Comparison of ENCODE assay signal across 22 mouse cellular contexts in the genomic region with DNA sequence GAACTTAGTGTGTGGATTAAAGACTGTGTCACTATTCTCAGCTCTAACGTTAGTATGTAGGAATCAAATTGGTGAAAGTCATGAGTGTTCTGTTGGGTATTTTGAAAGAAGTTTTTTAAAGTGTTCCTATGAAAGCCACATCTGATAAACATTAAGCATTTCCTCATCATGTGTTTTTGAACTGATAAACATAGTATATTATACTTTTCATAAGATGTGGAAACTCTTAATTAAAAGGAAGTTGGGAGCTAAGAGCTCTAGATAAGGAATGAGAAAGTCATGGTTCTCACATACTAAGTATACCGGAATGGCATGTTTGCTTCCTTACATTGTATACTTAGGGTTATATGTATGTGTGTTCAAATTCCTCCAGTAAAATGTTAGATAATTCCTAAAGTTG. TPM values are rescaled to one million over a fixed set of nuclear protein-coding genes. Genes with fewer than 3 reads are reported as not detected.
"Had no signal": no experiment of that assay in that cellular context is flagged by ENCODE, and none has a peak within 500 bp of the region (broad histone marks: within the 10 kb centered on the region; RNA-seq: fewer than 3 reads in every experiment).

No protein-coding gene starts in this region.

- DNase-seq: liver, postnatal 0 days; lung, adult 2 months; lung, postnatal 14 days; lung, postnatal 36 days; midbrain, embryonic 14.5 days; right cerebral cortex, adult 18-20 months; right cerebral cortex, postnatal 25 days; right cerebral cortex, postnatal 4 days; spleen, adult 18-20 months; thymus, adult 18-20 months; thymus, postnatal 14 days; thymus, postnatal 36 days had no signal

- H3K27ac ChIP-seq: liver, embryonic 15.5 days; lung, embryonic 15.5 days; macrophage; midbrain, embryonic 10.5 days; midbrain, embryonic 12.5 days; neural tube, embryonic 13.5 days had no signal

- H3K9ac ChIP-seq: liver, embryonic 15.5 days; liver, postnatal 0 days; lung, embryonic 15.5 days; midbrain, embryonic 12.5 days; neural tube, embryonic 13.5 days had no signal

- ATAC-seq: liver, postnatal 0 days; lung, postnatal 0 days; midbrain, embryonic 16.5 days had no signal

- H3K4me2 ChIP-seq: liver, embryonic 15.5 days; lung, embryonic 15.5 days; midbrain, embryonic 12.5 days; neural tube, embryonic 13.5 days had no signal

- H3K9me3 ChIP-seq: liver, embryonic 15.5 days; lung, embryonic 15.5 days; midbrain, embryonic 10.5 days; midbrain, embryonic 12.5 days; neural tube, embryonic 13.5 days had no signal

- H3K4me3 ChIP-seq: liver, embryonic 15.5 days; lung, embryonic 15.5 days; midbrain, embryonic 10.5 days; midbrain, embryonic 12.5 days; myocyte; neural tube, embryonic 13.5 days had no signal

- H3K4me1 ChIP-seq: lung, embryonic 15.5 days; midbrain, embryonic 10.5 days; neural tube, embryonic 13.5 days had no signal

- H3K27me3 ChIP-seq: liver, embryonic 15.5 days; lung, embryonic 15.5 days; midbrain, embryonic 12.5 days; neural tube, embryonic 13.5 days had no signal

RNA-seq across cellular contexts. Expression of a gene that starts 53.9 kb away (rescaled TPM):
- total RNA-seq: megakaryocyte-erythroid progenitor cell, adult 5-6 weeks had no signal
